Mouse (Mus musculus): ENCODE measurements around the gene Pitx1. TPM values are rescaled to one million over a fixed set of nuclear protein-coding genes. Genes with fewer than 3 reads are reported as not detected.

The Pitx1 gene
- polyA plus RNA-seq, 1 experiment from 2014 or later = not detected

- no peak overlapping the region for H3K9ac ChIP-seq (replicated peaks)
Observed at GRCm38 (mm10) chr13:55828141-55829017, 7.6 kb downstream of the Pitx1 start.

GRCm38 (mm10) chr13:55827679-55828140 lies 8.3 kb downstream of the Pitx1 start:
- TF ChIP-seq CTCF (IDR thresholded peaks at IDR 0.05; ENCODE audit: low read depth) = no peak
- TF ChIP-seq EP300 (IDR thresholded peaks at IDR 0.05; ENCODE audit: low read depth) = no peak
- Histone ChIP-seq H3K27me3 (ENCODE audit: insufficient read depth, low read length) (peaks cover 95% of the 10 kb centered on the region), H3K36me3 (replicated peaks; ENCODE audit: insufficient read depth, low read length) (no peaks in the 10 kb centered on the region), H3K4me3 (ENCODE audit: low read depth, low read length) (peak overlapping the region; percentile 32), H3K4me1 (ENCODE audit: insufficient read depth) (peaks cover 6% of the 10 kb centered on the region), H3K27ac (ENCODE audit: low read depth) (no peak overlapping the region), H3K4me2 (ENCODE audit: low read depth, low read length) (peak overlapping the region; percentile 43), H3K9ac (replicated peaks) (no peak overlapping the region), H3K9me3 (ENCODE audit: low read length) (no peaks in the 10 kb centered on the region)
- 8% methylated on average over 6 of the region's 6 CpGs for WGBS (ENCODE audit: insufficient replicate concordance)
- DNase-seq = no peak
- ATAC-seq = no peak

More at GRCm38 (mm10) chr13:55828141-55829017, 7.6 kb downstream of the Pitx1 start:
- no peak overlapping the region for H3K27ac ChIP-seq (ENCODE audit: low read depth)
- H3K4me1 ChIP-seq (ENCODE audit: insufficient read depth) = peaks cover 6% of the 10 kb centered on the region
- peak overlapping the region; percentile 43 for H3K4me2 ChIP-seq (ENCODE audit: low read depth, low read length)
- DNase-seq = no peak
- 3% methylated on average over 50 of the region's 50 CpGs for WGBS (ENCODE audit: insufficient replicate concordance)
- TF ChIP-seq CTCF (IDR thresholded peaks at IDR 0.05; ENCODE audit: low read depth) (no peak), EP300 (IDR thresholded peaks at IDR 0.05; ENCODE audit: low read depth) (no peak)
- peaks cover 97% of the 10 kb centered on the region for H3K27me3 ChIP-seq (ENCODE audit: insufficient read depth, low read length)
- no peaks in the 10 kb centered on the region for H3K9me3 ChIP-seq (ENCODE audit: low read length)
- no peaks in the 10 kb centered on the region for H3K36me3 ChIP-seq (replicated peaks; ENCODE audit: insufficient read depth, low read length)
- no peak for ATAC-seq
- peak overlapping the region; percentile 32 for H3K4me3 ChIP-seq (ENCODE audit: low read depth, low read length)

DNA sequence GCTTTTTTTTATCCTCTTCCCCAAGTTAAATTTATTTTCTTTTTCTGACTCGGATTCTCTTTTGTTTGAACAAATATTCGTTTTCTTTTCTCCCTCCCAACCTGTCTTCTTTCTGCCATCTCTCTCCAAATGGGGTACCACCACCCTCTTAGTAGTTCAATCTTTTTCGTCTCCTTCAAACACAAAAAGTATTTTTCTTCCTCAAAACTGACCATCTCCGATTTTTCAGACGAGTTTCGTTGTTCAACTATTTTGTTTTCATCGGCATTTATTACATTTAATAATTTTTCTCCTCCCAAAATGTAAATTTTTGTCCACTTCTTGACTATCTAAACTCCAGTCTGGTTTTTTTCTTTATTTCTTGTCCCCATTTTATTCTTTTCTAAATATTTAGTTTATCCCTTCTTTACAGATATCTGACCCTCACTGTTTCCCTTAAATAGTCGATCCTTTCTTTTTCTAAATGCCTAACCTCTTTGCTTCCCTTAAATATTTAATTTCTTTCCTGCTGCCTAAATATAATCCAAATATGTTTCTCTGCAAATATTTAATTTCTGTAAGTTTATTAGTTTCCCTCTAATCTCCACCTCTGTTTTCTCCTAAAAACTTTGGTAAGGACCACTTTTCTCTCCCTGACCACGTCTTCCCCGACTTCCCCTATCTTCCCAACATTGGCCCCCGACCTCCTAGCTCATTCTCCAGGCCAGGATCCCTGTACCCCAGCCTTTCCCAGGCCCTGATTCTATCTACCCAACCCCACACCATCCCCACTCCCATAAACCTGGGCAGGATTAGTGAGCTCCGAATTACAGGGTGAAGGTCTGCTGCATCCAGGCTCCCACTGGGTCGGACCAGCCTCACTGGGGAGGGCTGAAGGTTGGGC lies 9.0 kb downstream of the Pitx1 start:
- H3K4me1 ChIP-seq (ENCODE audit: insufficient read depth) = peaks cover 6% of the 10 kb centered on the region
- ATAC-seq (no peak), DNase-seq (no peak)
- H3K4me3 ChIP-seq (ENCODE audit: low read depth, low read length) = peak overlapping the region; percentile 32; the same call in 1 of the 2 replicates
- H3K9ac ChIP-seq (replicated peaks) = no peak overlapping the region
- no peak overlapping the region for H3K4me2 ChIP-seq (ENCODE audit: low read depth, low read length)
- WGBS (ENCODE audit: insufficient replicate concordance) = 8% methylated on average over 13 of the region's 13 CpGs
- TF ChIP-seq CTCF (IDR thresholded peaks at IDR 0.05; ENCODE audit: low read depth) (no peak), EP300 (IDR thresholded peaks at IDR 0.05; ENCODE audit: low read depth) (no peak)
- no peaks in the 10 kb centered on the region for H3K9me3 ChIP-seq (ENCODE audit: low read length)
- peaks cover 95% of the 10 kb centered on the region for H3K27me3 ChIP-seq (ENCODE audit: insufficient read depth, low read length)
- no peak overlapping the region for H3K27ac ChIP-seq (ENCODE audit: low read depth)
- H3K36me3 ChIP-seq (replicated peaks; ENCODE audit: insufficient read depth, low read length) = no peaks in the 10 kb centered on the region

GRCm38 (mm10) chr13:55826008-55826671 lies 9.9 kb downstream of the Pitx1 start:
- Histone ChIP-seq H3K4me3 (ENCODE audit: low read depth, low read length) (no peak overlapping the region), H3K4me1 (ENCODE audit: insufficient read depth) (peaks cover 6% of the 10 kb centered on the region), H3K27ac (ENCODE audit: low read depth) (no peak overlapping the region), H3K27me3 (ENCODE audit: insufficient read depth, low read length) (peaks cover 93% of the 10 kb centered on the region), H3K4me2 (ENCODE audit: low read depth, low read length) (no peak overlapping the region), H3K36me3 (replicated peaks; ENCODE audit: insufficient read depth, low read length) (no peaks in the 10 kb centered on the region), H3K9ac (replicated peaks) (no peak overlapping the region), H3K9me3 (ENCODE audit: low read length) (no peaks in the 10 kb centered on the region)
- DNase-seq (peak; percentile 32), ATAC-seq (no peak)
- 5% methylated on average over 54 of the region's 56 CpGs for WGBS (ENCODE audit: insufficient replicate concordance)
- no peak for TF ChIP-seq CTCF (IDR thresholded peaks at IDR 0.05; ENCODE audit: low read depth)
- no peak for TF ChIP-seq EP300 (IDR thresholded peaks at IDR 0.05; ENCODE audit: low read depth)

DNA sequence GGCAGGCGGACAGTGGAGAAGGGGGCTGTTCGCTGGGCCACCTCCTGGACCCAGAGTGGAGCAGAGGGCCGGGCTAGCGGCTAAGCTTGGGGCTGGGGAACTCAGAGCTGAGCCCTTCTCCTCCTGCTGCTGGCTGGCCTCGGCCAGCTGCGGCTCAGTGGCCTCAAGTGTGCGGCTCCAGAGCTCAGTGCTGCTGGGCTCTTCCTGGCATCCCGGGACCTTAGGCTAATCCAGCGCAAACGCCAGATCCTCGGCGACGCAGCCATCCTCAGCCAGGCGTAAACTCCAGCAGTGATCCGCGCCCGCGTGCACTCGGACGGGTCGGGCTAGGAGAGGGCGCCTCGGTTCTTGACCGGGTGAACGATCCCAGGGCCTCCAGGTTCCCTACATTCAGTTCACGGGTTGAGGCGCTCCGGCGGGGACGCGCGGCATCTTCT lies 10.7 kb downstream of the Pitx1 start:
- no peak overlapping the region for H3K4me3 ChIP-seq (ENCODE audit: low read depth, low read length)
- 0 out of 2 replicates have a peak, but pooled peaks cover 3% of the 10 kb centered on the region for H3K4me1 ChIP-seq (ENCODE audit: insufficient read depth)
- H3K36me3 ChIP-seq (replicated peaks; ENCODE audit: insufficient read depth, low read length) = no peaks in the 10 kb centered on the region
- H3K9me3 ChIP-seq (ENCODE audit: low read length) = no peaks in the 10 kb centered on the region
- ATAC-seq = no peak
- DNase-seq = no peak
- WGBS (ENCODE audit: insufficient replicate concordance) = 9% methylated on average over 32 of the region's 32 CpGs
- peaks cover 87% of the 10 kb centered on the region for H3K27me3 ChIP-seq (ENCODE audit: insufficient read depth, low read length)
- H3K27ac ChIP-seq (ENCODE audit: low read depth) = no peak overlapping the region
- TF ChIP-seq CTCF (IDR thresholded peaks at IDR 0.05; ENCODE audit: low read depth) (no peak), EP300 (IDR thresholded peaks at IDR 0.05; ENCODE audit: low read depth) (no peak)
- H3K4me2 ChIP-seq (ENCODE audit: low read depth, low read length) = no peak overlapping the region
- no peak overlapping the region for H3K9ac ChIP-seq (replicated peaks)
